Mouse (Mus musculus) CD8-positive naive resting alpha-beta T cell, adult 2 months (primary cell): ENCODE measurements around the gene Vmn2r44.
"Not testable (repeated sequence)": the region's sequence is repeated elsewhere in the genome, so short reads cannot be mapped to it uniquely, and the experiment has no call there.

Source experiments
- DNase-seq, 2 experiments: peaks; one replicate each; pipeline ENCODE4 v3.0.0; 2022; ENCODE audit warnings: low read depth in 2 of 2, low spot score in 2 of 2

The Vmn2r44 gene

GRCm38 (mm10) chr7:8383233-8383632 is at the start of gene Vmn2r44:
Gene Vmn2r44 (minus strand): TSS chr7:8383333.
- DNase-seq, result not testable (repeated sequence)

GRCm38 (mm10) chr7:8357879-8358278 is 25.3 kb downstream of the Vmn2r44 start:
- not testable (repeated sequence) for DNase-seq
